Mouse (Mus musculus) forebrain, embryonic 13.5 days (tissue): Measurements from ENCODE around the gene H2al1g. TPM values are rescaled to one million over a fixed set of nuclear protein-coding genes. Genes with fewer than 3 reads are reported as not detected.
"Not testable (repeated sequence)": the region's sequence is repeated elsewhere in the genome, so short reads cannot be mapped to it uniquely, and the experiment has no call there.

Experiments used
- ATAC-seq: fragments of 200-750 bp; cut with Nextera tagmentation; 2 replicates; pipeline ENCODE4 v1.8.0; 2017
- H3K27ac ChIP-seq: fragments of 300-500 bp; sonication (generic); 2 replicates; pipeline ENCODE4 v1.5.1; 2015; ENCODE audit warnings: inconsistent platforms, mild to moderate bottlenecking, moderate library complexity
- H3K27me3 ChIP-seq: fragments of 300-500 bp; sonication (generic); 2 replicates; pipeline ENCODE4 v1.6.1; 2015; ENCODE audit warnings: mild to moderate bottlenecking, inconsistent platforms
- H3K36me3 ChIP-seq: fragments of 300-500 bp; sonication (generic); 2 replicates; pipeline ENCODE4 v1.6.1; 2015; ENCODE audit warnings: mild to moderate bottlenecking, inconsistent platforms; ENCODE audit not compliant: poor library complexity, severe bottlenecking
- H3K4me1 ChIP-seq: fragments of 300-500 bp; sonication (generic); 2 replicates; pipeline ENCODE4 v1.6.1; 2015; ENCODE audit warnings: inconsistent platforms
- H3K4me2 ChIP-seq: fragments of 300-500 bp; sonication (generic); 2 replicates; pipeline ENCODE4 v1.6.1; 2015; ENCODE audit warnings: inconsistent platforms, mild to moderate bottlenecking, moderate library complexity
- H3K4me3 ChIP-seq: fragments of 300-500 bp; sonication (generic); 2 replicates; pipeline ENCODE4 v1.5.1; 2015; ENCODE audit warnings: mild to moderate bottlenecking, inconsistent platforms
- H3K9ac ChIP-seq: fragments of 300-500 bp; sonication (generic); 2 replicates; pipeline ENCODE4 v1.6.1; 2015; ENCODE audit warnings: mild to moderate bottlenecking, inconsistent platforms
- H3K9me3 ChIP-seq: fragments of 300-500 bp; sonication (generic); replicated peaks from 2 replicates; pipeline ENCODE4 v1.6.1; 2016; ENCODE audit warnings: inconsistent platforms
- WGBS: fragments of 180-500 bp; shearing (Covaris S2); methylation state at CpG from one replicate; pipeline ENCODE4 v1.1.7; 2015; 5-methylcytosine and 5-hydroxymethylcytosine counted together
- polyA plus RNA-seq: library from polyadenylated mRNA; unstranded; fragments of >200 nt; fragmentation: Nextera tagmentation; extraction: Ambion mirVana; gene quantifications from 2 replicates; pipeline ENCODE4 v1.2.1, GENCODE M21; 2015

The H2al1g gene
- polyA plus RNA-seq, 1 experiment from 2014 or later: not detected

GRCm38 (mm10) chrX:11321192-11321591 is 3.1 kb downstream of the H2al1g start, which contains the start of gene H2al1h:
TSS of gene H2al1h (plus strand) at chrX:11321492.
- WGBS: no CpG with 5 or more reads among the region's 6 CpGs
- not testable (repeated sequence) for H3K9me3 ChIP-seq, H3K27me3 ChIP-seq, ATAC-seq, H3K4me1 ChIP-seq, H3K27ac ChIP-seq, H3K36me3 ChIP-seq, H3K4me3 ChIP-seq, H3K9ac ChIP-seq, H3K4me2 ChIP-seq

- not testable (repeated sequence) for H3K9me3 ChIP-seq, H3K36me3 ChIP-seq, H3K9ac ChIP-seq, H3K27ac ChIP-seq, ATAC-seq, H3K4me2 ChIP-seq, H3K27me3 ChIP-seq, H3K4me3 ChIP-seq, H3K4me1 ChIP-seq
- no CpG with 5 or more reads among the region's 5 CpGs for WGBS
These were observed 6.3 kb downstream of the H2al1g start, which contains the start of gene H2al1i for GRCm38 (mm10) chrX:11324359-11324758. TSS of gene H2al1i (plus strand) at chrX:11324659.

GRCm38 (mm10) chrX:11327522-11327921 is 9.5 kb downstream of the H2al1g start, which contains the start of gene H2al1j:
TSS of gene H2al1j (plus strand) at chrX:11327822.
- not testable (repeated sequence) for H3K4me1 ChIP-seq, H3K4me2 ChIP-seq, ATAC-seq, H3K4me3 ChIP-seq, H3K9me3 ChIP-seq, H3K27ac ChIP-seq, H3K27me3 ChIP-seq, H3K36me3 ChIP-seq, H3K9ac ChIP-seq
- WGBS: 88% methylated on average over 2 of the region's 2 CpGs

- no peak overlapping the region for H3K4me2 ChIP-seq
- no peaks in the 10 kb centered on the region for H3K9me3 ChIP-seq
- WGBS: 57% methylated on average over 9 of the region's 9 CpGs
- H3K36me3 ChIP-seq: no peaks in the 10 kb centered on the region
- H3K9ac ChIP-seq: no peak overlapping the region
- H3K4me3 ChIP-seq: no peak overlapping the region
- no peaks in the 10 kb centered on the region for H3K27me3 ChIP-seq
- peak overlapping the region; percentile 22; the same call in 1 of the 2 replicates for H3K27ac ChIP-seq
- no peak for ATAC-seq
- no peaks in the 10 kb centered on the region for H3K4me1 ChIP-seq
These were observed 27.7 kb downstream of the H2al1g start for GRCm38 (mm10) chrX:11345762-11346161.

GRCm38 (mm10) chrX:11346756-11347155 is 28.7 kb downstream of the H2al1g start:
- WGBS: 87% methylated on average over 3 of the region's 3 CpGs
- Histone ChIP-seq H3K9me3 (no peaks in the 10 kb centered on the region), H3K36me3 (no peaks in the 10 kb centered on the region), H3K27ac (no peak overlapping the region), H3K4me2 (no peak overlapping the region), H3K27me3 (no peaks in the 10 kb centered on the region), H3K4me3 (no peak overlapping the region), H3K4me1 (no peaks in the 10 kb centered on the region), H3K9ac (no peak overlapping the region)
- no peak for ATAC-seq

- Histone ChIP-seq H3K27me3 (no peaks in the 10 kb centered on the region), H3K9me3 (no peaks in the 10 kb centered on the region), H3K9ac (no peak overlapping the region), H3K36me3 (no peaks in the 10 kb centered on the region), H3K27ac (no peak overlapping the region), H3K4me3 (no peak overlapping the region), H3K4me1 (peaks cover 8% of the 10 kb centered on the region), H3K4me2 (no peak overlapping the region)
- 84% methylated on average over 6 of the region's 6 CpGs for WGBS
- ATAC-seq: no peak
These were observed 42.8 kb downstream of the H2al1g start for GRCm38 (mm10) chrX:11360823-11361222.

GRCm38 (mm10) chrX:11361261-11361660 is 43.2 kb downstream of the H2al1g start:
- no peaks in the 10 kb centered on the region for H3K27me3 ChIP-seq
- 80% methylated on average over 2 of the region's 2 CpGs for WGBS

GRCm38 (mm10) chrX:11363890-11364289 is 45.8 kb downstream of the H2al1g start:
- H3K9ac ChIP-seq: no peak overlapping the region
- H3K27ac ChIP-seq: no peak overlapping the region
- WGBS: 36% methylated on average over 6 of the region's 6 CpGs
- no peaks in the 10 kb centered on the region for H3K27me3 ChIP-seq
- H3K4me2 ChIP-seq: no peak overlapping the region
- H3K36me3 ChIP-seq: no peaks in the 10 kb centered on the region
- no peak overlapping the region for H3K4me3 ChIP-seq
- peaks cover 8% of the 10 kb centered on the region for H3K4me1 ChIP-seq
- ATAC-seq: peak; percentile 89
- H3K9me3 ChIP-seq: no peaks in the 10 kb centered on the region

More at GRCm38 (mm10) chrX:11361261-11361660, 43.2 kb downstream of the H2al1g start:
- H3K36me3 ChIP-seq: no peaks in the 10 kb centered on the region
- ATAC-seq: no peak
- no peak overlapping the region for H3K4me3 ChIP-seq
- peaks cover 8% of the 10 kb centered on the region for H3K4me1 ChIP-seq
- no peak overlapping the region for H3K27ac ChIP-seq
- no peak overlapping the region for H3K4me2 ChIP-seq
- H3K9ac ChIP-seq: no peak overlapping the region
- H3K9me3 ChIP-seq: no peaks in the 10 kb centered on the region

- H3K4me1 ChIP-seq: peaks cover 8% of the 10 kb centered on the region
- H3K27me3 ChIP-seq: no peaks in the 10 kb centered on the region
- 66% methylated on average over 12 of the region's 12 CpGs for WGBS
These were observed 47.1 kb downstream of the H2al1g start for GRCm38 (mm10) chrX:11365151-11365550.

More at GRCm38 (mm10) chrX:11365151-11365550, 47.1 kb downstream of the H2al1g start:
- Histone ChIP-seq H3K27ac (no peak overlapping the region), H3K9ac (no peak overlapping the region), H3K36me3 (no peaks in the 10 kb centered on the region), H3K4me2 (no peak overlapping the region), H3K4me3 (no peak overlapping the region), H3K9me3 (no peaks in the 10 kb centered on the region)
- no peak for ATAC-seq

Other genes with a start within 250 kb of the H2al1g start
- gene H2al1a, start 19.0 kb upstream of the H2al1g start, polyA plus RNA-seq: not detected in 2 replicates
- gene H2al1b, start 15.8 kb upstream of the H2al1g start, polyA plus RNA-seq: not detected in 2 replicates
- not detected in 2 replicates for gene H2al1c, start 12.6 kb upstream of the H2al1g start, polyA plus RNA-seq
- gene H2al1d, start 9.4 kb upstream of the H2al1g start, polyA plus RNA-seq: not detected in 2 replicates
- gene H2al1e, start 6.3 kb upstream of the H2al1g start, polyA plus RNA-seq: not detected in 2 replicates
- not detected in 2 replicates for gene H2al1f, start 3.1 kb upstream of the H2al1g start, polyA plus RNA-seq
- not detected in 2 replicates for gene H2al1h, start 3.2 kb downstream of the H2al1g start, polyA plus RNA-seq
- not detected in 2 replicates for gene H2al1i, start 6.4 kb downstream of the H2al1g start, polyA plus RNA-seq
- gene H2al1j, start 9.6 kb downstream of the H2al1g start, polyA plus RNA-seq: not detected in 2 replicates